Mouse (Mus musculus) midbrain, embryonic 14.5 days (tissue): ENCODE results near the gene Syvn1. TPM values are rescaled to one million over a fixed set of nuclear protein-coding genes. Genes with fewer than 3 reads are reported as not detected.
"Not testable (repeated sequence)": the region's sequence is repeated elsewhere in the genome, so short reads cannot be mapped to it uniquely, and the experiment has no call there.

Source experiments
- ATAC-seq: fragments of 200-750 bp; cut with Nextera tagmentation; 2 replicates; pipeline ENCODE4 v1.8.0; 2017; ENCODE audit warnings: moderate number of reproducible peaks, moderate library complexity; ENCODE audit not compliant: low FRiP score, low TSS enrichment
- DNase-seq: peaks from one replicate; pipeline ENCODE4 v3.0.0-alpha.2; 2015
- H3K27ac ChIP-seq: fragments of 300-500 bp; sonication (generic); replicated peaks from 2 replicates; pipeline ENCODE4 v1.5.1; 2014; ENCODE audit warnings: mild to moderate bottlenecking, low read depth, low read length, moderate library complexity
- H3K27me3 ChIP-seq: fragments of 300-500 bp; sonication (generic); 2 replicates; pipeline ENCODE4 v1.6.1; 2014; ENCODE audit warnings: low read length, control low read depth, mixed read lengths; ENCODE audit not compliant: control insufficient read depth, insufficient read depth
- H3K36me3 ChIP-seq: fragments of 300-500 bp; sonication (generic); 2 replicates; pipeline ENCODE4 v1.6.1; 2014; ENCODE audit warnings: low read length, control low read depth; ENCODE audit not compliant: control insufficient read depth, insufficient read depth
- H3K4me1 ChIP-seq: fragments of 300-500 bp; sonication (generic); 2 replicates; pipeline ENCODE4 v1.6.1; 2014; ENCODE audit warnings: mild to moderate bottlenecking, antibody characterized with exemption, low read length, control low read depth; ENCODE audit not compliant: control insufficient read depth, insufficient read depth
- H3K4me2 ChIP-seq: fragments of 300-500 bp; sonication (generic); 2 replicates; pipeline ENCODE4 v1.6.1; 2014; ENCODE audit warnings: mild to moderate bottlenecking, low read length, moderate library complexity
- H3K4me3 ChIP-seq: fragments of 300-500 bp; sonication (generic); replicated peaks from 2 replicates; pipeline ENCODE4 v1.5.1; 2014; ENCODE audit warnings: low read depth, low read length
- H3K9ac ChIP-seq: fragments of 300-500 bp; sonication (generic); replicated peaks from 2 replicates; pipeline ENCODE4 v1.6.1; 2014; ENCODE audit warnings: mild to moderate bottlenecking, low read length, moderate library complexity
- H3K9me3 ChIP-seq: fragments of 300-500 bp; sonication (generic); 2 replicates; pipeline ENCODE4 v1.6.1; 2016; ENCODE audit warnings: low read length, control low read depth, mixed read lengths; ENCODE audit not compliant: control insufficient read depth
- WGBS: fragments of 180-500 bp; shearing (Covaris S2); extraction: QIAGEN DNeasy Blood & Tissue Kit; methylation state at CpG from one replicate; pipeline ENCODE4 v1.1.7; 2014; 5-methylcytosine and 5-hydroxymethylcytosine counted together
- polyA plus RNA-seq: library from polyadenylated mRNA; unstranded; fragments of >200 nt; fragmentation: Nextera tagmentation; extraction: Ambion mirVana; gene quantifications from 2 replicates; pipeline ENCODE4 v1.2.1, GENCODE M21; 2014

The Syvn1 gene
- polyA plus RNA-seq, 1 experiment from 2014 or later, result 33.6 TPM

DNA sequence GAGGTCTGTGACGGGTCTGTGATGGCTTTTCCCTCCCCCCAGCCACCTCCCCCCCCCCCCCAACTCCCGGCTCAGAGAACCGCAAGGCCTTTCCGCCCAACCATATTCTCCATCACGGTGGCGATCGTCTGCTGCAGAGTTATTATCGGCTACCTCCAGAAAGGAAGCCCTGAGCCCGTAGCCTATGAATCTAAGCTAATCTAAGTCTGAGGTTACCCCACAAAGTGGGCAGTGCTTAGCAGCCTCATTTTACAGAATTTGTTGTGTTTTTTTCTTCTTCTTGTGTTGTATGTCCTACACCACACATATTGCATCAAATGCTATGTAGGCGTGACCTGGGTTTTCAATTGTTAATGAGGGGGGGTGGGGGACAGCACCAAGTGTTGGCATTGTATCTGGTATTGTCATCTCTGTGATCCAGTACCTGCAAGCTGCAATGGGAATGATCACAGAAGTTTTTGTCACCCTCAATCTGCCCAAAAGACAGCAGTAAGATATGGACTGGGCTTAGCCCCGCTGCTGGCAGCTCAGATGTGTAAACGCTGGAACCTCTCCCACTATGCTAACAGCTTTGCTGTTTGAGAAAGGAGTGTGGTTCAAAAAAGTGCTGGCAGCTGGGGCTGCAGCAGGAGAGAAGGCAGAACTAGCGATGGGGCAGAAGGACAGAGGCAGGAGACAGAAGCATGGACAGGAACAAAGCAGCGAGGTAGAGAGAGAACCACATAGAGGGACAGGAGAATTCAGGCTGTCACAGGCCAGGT, 15.7 kb upstream of the Syvn1 start:
- no peak overlapping the region for H3K4me3 ChIP-seq
- H3K27ac ChIP-seq, result no peak overlapping the region
- no peaks in the 10 kb centered on the region for H3K9me3 ChIP-seq
- H3K4me2 ChIP-seq, result no peak overlapping the region
- ATAC-seq (no peak), DNase-seq (no peak)
- no peak overlapping the region for H3K9ac ChIP-seq
- no peaks in the 10 kb centered on the region for H3K36me3 ChIP-seq
- H3K4me1 ChIP-seq, result no peaks in the 10 kb centered on the region
- 75% methylated on average over 14 of the region's 14 CpGs for WGBS
- H3K27me3 ChIP-seq, result no peaks in the 10 kb centered on the region

DNA sequence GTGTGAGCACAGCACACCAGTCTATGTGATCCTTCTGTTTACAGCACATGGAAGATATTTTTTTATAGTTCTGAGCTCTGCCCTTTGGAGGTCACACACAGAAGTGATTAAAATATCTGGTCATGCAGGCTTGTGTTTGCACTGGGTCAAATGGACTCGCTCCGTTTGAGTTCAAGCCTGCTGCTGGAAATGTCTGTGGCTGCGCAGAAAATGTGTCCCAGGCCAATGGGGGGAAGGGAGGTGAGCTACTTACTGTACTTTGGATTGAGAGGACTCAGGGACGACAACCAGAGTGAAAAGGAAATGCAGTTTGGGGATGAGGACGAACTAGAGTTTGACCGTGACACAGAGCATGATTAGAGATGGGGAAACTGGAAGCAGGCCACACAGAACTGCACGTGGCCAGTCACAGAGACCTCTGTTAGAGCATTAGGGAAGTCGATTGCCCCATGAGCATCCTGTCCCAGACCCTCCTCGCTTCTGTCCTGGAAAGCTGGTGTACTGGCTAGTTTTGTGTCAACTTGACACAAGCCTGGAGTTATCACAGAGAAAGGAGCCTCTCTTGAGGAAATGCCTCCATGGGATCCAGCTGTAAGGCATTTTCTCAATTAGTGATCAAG, 10.3 kb upstream of the Syvn1 start:
- H3K4me1 ChIP-seq, result no peaks in the 10 kb centered on the region
- H3K4me2 ChIP-seq, result no peak overlapping the region
- H3K4me3 ChIP-seq, result no peak overlapping the region
- no peaks in the 10 kb centered on the region for H3K9me3 ChIP-seq
- H3K27ac ChIP-seq, result no peak overlapping the region
- H3K36me3 ChIP-seq, result no peaks in the 10 kb centered on the region
- H3K27me3 ChIP-seq, result no peaks in the 10 kb centered on the region
- ATAC-seq (no peak), DNase-seq (no peak)
- no peak overlapping the region for H3K9ac ChIP-seq
- 83% methylated on average over 9 of the region's 9 CpGs for WGBS

DNA sequence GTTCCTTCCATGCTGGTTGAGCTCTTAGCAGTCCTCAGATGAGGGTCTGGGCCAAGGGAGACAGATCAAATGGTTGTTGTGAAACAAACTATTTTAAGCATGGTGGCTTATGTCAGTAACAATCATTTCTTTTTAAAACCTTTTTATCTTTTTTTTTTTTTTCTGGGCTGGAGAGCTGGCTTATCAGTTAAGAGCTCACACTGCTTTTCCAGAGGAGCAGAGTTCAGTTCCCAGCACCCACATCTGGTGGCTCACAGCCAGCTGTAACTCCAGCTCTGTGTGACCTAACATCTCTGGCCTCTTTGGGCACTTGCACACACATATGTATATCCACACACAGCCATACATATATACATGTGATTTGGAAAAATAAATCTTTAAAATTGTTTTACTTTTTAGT, 8.7 kb upstream of the Syvn1 start:
- no peak for ATAC-seq
- no peak overlapping the region for H3K4me3 ChIP-seq

DNA sequence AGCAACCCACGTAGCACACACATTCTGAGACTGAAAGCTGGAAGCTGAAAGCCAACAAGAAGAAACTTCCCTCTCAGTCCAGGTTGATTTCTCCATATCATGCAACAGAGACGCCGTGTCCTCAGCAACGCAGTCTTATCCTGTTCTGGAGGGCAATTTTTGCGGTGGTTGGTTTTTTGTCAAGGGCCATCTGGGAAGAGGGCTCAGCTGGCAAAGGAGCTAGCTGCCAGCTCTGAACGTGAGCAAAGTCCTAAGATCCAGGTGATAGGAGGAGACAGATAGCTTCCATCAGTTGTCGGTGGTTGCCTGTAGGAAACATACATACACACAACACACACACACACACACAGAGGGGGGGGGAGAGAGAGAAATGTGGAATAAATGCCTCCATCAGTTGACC, 8.1 kb upstream of the Syvn1 start:
- no peak overlapping the region for H3K9ac ChIP-seq
- 84% methylated on average over 7 of the region's 7 CpGs for WGBS
- H3K36me3 ChIP-seq, result no peaks in the 10 kb centered on the region
- H3K27ac ChIP-seq, result no peak overlapping the region
- ATAC-seq (no peak), DNase-seq (no peak)
- no peaks in the 10 kb centered on the region for H3K9me3 ChIP-seq
- no peaks in the 10 kb centered on the region for H3K4me1 ChIP-seq
- H3K4me2 ChIP-seq, result no peak overlapping the region
- H3K4me3 ChIP-seq, result no peak overlapping the region
- no peaks in the 10 kb centered on the region for H3K27me3 ChIP-seq

More for the DNA sequence above, 8.7 kb upstream of the Syvn1 start:
- H3K9me3 ChIP-seq, result no peaks in the 10 kb centered on the region
- no peak for DNase-seq
- no peaks in the 10 kb centered on the region for H3K36me3 ChIP-seq
- no peak overlapping the region for H3K4me2 ChIP-seq
- no peaks in the 10 kb centered on the region for H3K27me3 ChIP-seq
- no peak overlapping the region for H3K9ac ChIP-seq
- no peak overlapping the region for H3K27ac ChIP-seq
- H3K4me1 ChIP-seq, result no peaks in the 10 kb centered on the region

DNA sequence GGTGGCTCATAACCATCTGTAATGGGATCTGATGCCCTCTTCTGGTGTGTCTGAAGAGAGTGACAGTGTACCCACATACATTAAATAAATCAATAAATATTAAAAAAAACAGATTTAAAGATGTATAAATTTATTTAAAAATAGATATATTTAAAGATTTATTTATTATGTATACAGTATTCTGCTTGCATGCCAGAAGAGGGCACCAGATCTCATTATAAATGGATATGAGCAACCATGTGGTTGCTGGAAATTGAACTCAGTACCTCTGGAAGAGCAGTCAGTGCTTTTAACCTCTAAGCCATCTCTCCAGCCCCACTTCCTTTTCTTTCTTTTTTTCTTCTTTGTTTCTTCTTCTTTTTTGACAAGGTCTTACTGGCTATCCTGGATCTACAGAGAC, 6.4 kb upstream of the Syvn1 start:
- Histone ChIP-seq H3K9me3 (no peaks in the 10 kb centered on the region), H3K4me3 (no peak overlapping the region), H3K27me3 (no peaks in the 10 kb centered on the region), H3K4me2 (no peak overlapping the region), H3K4me1 (peaks cover 1% of the 10 kb centered on the region), H3K27ac (no peak overlapping the region), H3K9ac (no peak overlapping the region), H3K36me3 (no peaks in the 10 kb centered on the region)
- ATAC-seq, result no peak
- no peak for DNase-seq

DNA sequence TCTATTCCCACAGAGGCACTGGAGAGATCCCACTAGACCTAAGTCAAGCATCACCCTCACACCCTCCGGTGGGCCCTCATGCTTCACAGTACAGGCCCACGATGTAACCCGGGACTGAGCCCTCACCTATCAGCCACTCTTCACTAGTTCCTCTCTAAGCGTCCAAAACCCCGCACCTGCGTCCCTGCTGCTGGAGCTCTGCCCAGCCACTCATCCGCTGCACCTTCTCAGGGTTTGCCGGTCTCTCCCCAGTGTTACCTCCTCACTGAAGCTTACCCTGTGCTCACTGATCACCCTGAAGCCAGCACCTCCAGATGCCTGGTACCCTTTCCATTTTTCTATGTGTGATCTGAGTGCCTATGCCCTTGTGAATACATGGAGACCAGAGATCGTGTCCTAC, 4.1 kb upstream of the Syvn1 start:
- Histone ChIP-seq H3K27me3 (no peaks in the 10 kb centered on the region), H3K9ac (no peak overlapping the region; the same call in 1 of the 2 replicates), H3K4me2 (no peak overlapping the region), H3K36me3 (no peaks in the 10 kb centered on the region), H3K27ac (no peak overlapping the region), H3K4me3 (no peak overlapping the region), H3K4me1 (peaks cover 8% of the 10 kb centered on the region), H3K9me3 (no peaks in the 10 kb centered on the region)
- ATAC-seq (no peak), DNase-seq (no peak)
- WGBS, result 83% methylated on average over 9 of the region's 9 CpGs

DNA sequence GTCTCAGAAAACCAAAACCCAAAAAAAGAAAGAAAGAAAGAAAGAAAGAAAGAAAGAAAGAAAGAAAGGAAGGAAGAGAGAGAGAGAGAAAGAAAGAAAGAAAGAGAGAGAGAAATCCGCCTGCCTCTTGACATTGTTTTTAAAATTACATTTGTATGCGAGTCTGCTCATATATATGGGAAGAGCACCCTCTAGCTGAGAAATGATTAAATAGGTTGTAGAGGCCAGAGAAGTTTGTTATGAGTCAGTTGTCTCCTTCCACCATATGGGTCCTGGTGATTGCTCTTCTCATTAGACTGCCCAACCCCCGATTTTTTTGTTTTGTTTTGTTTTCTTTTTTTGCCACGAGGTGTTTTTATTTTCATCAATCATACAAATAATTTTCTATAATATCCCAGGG, 2.3 kb upstream of the Syvn1 start:
- Histone ChIP-seq H3K36me3 (peaks cover 10% of the 10 kb centered on the region), H3K4me1 (peaks cover 18% of the 10 kb centered on the region)
- DNase-seq, result peak; percentile 72
- ATAC-seq, H3K4me2 ChIP-seq, H3K4me3 ChIP-seq, H3K27ac ChIP-seq, H3K27me3 ChIP-seq, H3K9ac ChIP-seq, H3K9me3 ChIP-seq: not testable (repeated sequence)
- WGBS, result 65% methylated on average over 4 of the region's 4 CpGs

DNA sequence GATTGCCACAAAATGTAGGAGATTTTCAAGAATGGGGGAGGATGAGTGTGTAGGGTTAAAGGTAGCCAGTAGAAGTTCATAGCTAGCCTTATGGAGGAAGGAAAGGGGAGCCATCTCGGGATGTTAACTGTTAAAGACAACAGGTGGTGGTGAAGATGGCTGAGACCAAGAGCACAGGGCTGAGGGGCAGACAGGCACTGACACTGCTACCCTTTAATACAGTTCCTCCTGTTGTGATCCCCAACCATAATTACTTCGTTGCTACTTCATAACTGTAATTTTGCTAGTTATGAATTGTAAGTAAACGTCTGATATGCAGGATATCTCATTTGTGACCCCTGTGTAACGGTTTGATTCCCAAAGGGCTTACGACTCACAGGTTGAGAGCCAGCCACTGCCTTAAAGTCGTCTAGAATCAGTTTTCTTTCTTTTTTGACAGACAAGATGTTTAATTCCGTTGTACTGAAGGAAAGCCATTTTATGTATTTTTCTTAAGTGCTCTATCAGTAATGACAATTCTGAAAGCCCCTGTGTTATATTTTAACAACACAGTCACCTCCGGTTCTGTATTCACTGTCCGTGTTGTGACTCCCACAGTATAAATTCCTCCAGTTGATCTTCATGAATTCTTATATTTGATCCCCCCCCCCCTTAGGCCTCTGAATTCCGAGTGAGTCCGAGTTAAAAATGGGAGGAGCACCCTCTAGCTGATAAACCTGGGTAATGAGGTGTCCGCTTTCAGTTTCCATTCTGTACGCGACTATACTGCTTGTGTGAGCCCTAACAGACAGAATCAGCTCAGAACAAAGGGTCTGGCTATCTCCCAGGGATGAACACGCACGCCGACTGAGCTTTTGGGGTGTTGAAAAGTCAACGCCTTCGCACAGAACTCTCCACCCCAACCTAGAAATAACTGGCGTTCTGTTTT, 746 bp upstream of the Syvn1 start:
- WGBS, result 22% methylated on average over 20 of the region's 20 CpGs
- ATAC-seq, result peak; percentile 22

More for the DNA sequence above, 746 bp upstream of the Syvn1 start:
- H3K27ac ChIP-seq, result peak overlapping the region; percentile 99
- peaks cover 18% of the 10 kb centered on the region for H3K4me1 ChIP-seq
- no peaks in the 10 kb centered on the region for H3K9me3 ChIP-seq
- H3K27me3 ChIP-seq, result no peaks in the 10 kb centered on the region
- H3K4me2 ChIP-seq, result peak overlapping the region; percentile 97
- H3K9ac ChIP-seq, result peak overlapping the region; percentile 86
- peak; percentile 31 for DNase-seq
- peak overlapping the region; percentile 88 for H3K4me3 ChIP-seq
- H3K36me3 ChIP-seq, result peaks cover 26% of the 10 kb centered on the region
